Mouse (Mus musculus) cerebellum, adult 11 months (tissue): ENCODE measurements at regions not wholly inside any gene's neighbourhood (a gene's known extent, or its start where the extent isn't known, plus 50 kb on each side); places are given as distances from the start of the nearest gene placed in this dataset.

Experiments used
- DNase-seq: peaks from one replicate; pipeline ENCODE4 v3.0.0; 2022

DNA sequence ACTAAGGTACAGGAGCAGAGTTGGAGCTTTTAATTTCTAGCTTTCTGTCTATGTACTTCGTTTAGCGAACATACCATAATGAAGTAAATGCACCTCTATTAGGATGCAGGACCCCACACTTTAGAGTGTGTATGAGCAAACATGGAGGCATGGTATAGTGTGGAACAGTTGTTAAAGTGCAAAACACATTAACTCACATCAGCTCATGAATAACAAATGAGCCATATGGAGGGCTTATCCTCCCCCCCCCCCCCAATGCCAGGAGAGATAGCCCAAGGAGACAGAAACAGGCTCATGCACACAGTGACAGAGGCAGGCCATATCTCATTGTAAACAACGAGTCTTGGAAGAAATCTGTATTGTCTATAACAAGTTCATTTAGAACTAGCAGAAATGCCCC is 270.9 kb upstream of the Sall1 start:
- no peak for DNase-seq

GRCm38 (mm10) chr8:89310696-89311214 is 266.8 kb upstream of the Sall1 start:
- DNase-seq = no peak

DNA sequence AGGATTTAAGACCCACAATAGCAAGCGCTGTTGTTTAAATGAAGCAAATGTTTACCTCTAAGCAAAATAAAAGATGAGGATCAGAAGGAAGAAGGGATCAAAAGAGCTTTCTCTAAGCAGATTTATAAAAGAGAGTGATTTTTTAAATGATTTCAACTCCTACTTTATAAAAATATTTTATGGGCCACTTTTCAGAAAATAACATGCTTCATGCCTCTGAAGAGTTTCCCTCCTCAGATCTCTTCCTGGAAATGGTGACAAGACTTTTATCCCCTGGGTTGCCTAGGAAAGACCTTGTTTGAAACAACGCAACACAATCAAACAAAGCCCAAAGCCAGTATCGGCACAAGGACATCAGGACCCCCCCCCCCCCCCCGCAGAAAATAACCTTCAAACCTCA is 265.6 kb upstream of the Sall1 start:
- DNase-seq = no peak

- no peak for DNase-seq
Measured at GRCm38 (mm10) chr8:89308950-89309349, 265.0 kb upstream of the Sall1 start.

GRCm38 (mm10) chr8:89308532-89308931 is 264.6 kb upstream of the Sall1 start:
- no peak for DNase-seq

GRCm38 (mm10) chr8:89307601-89308000 is 263.6 kb upstream of the Sall1 start:
- no peak for DNase-seq

- DNase-seq = no peak
Measured at GRCm38 (mm10) chr8:89307085-89307484, 263.1 kb upstream of the Sall1 start.

GRCm38 (mm10) chr8:89304116-89304515 is 260.2 kb upstream of the Sall1 start:
- DNase-seq = no peak

GRCm38 (mm10) chr8:89303326-89303725 is 259.4 kb upstream of the Sall1 start:
- DNase-seq = no peak

DNA sequence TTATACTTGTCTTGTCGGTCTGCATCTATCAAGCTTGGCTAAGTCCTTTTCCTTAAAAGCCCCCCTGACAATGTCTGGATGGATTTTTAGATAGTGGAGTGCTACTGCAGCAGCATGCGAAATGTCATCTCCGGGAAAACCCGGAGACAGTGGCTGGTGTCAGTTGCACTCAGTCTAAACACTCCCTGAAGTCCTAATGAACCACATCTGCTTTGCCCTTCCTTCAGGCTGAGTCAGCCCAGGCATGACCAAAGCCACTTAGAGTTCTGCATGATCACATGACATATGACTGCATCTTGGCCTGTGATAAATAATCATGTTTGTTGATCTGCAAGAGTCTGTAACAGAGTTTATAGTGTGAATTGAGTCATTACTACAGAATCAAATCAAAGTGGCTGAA is 255.7 kb upstream of the Sall1 start:
- DNase-seq = no peak

DNA sequence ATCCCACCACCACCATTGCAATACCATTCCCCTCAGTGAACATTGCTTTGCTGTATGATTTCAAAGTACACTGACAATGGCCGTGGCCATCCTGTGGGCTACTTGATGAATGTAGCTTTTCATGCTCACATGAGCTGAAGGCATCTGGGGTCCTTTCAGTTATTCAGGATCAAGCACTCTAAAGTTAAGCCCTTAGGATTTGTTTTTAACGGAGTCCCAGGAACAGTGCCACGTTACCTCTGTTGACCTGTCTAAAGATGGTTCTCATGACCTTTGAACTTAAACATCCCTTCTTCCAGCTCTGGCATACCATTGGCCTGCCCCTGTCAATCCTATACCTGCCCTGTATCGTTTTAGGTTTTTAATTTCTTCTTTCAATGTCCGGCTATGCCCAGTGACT is 251.7 kb upstream of the Sall1 start:
- no peak for DNase-seq

DNA sequence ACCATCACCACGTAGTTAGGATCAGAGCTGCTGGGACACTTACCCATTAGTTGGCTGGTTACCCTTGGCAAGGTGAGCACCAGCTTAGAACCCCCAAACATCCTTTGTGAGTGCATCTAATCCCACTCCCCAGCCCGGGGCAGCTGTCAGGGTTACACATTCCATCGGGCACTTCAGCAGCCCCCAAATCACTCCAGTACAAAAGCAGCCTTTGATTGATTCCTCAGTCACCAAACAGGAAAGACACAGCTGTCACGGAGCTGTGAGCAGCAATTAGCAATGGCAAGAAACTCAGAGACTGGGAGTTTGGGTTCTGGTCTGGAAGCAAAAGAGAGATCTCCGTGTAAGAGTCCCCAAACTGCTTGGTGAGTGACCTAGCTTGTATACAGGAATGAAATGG is 245.1 kb upstream of the Sall1 start:
- DNase-seq = no peak

DNA sequence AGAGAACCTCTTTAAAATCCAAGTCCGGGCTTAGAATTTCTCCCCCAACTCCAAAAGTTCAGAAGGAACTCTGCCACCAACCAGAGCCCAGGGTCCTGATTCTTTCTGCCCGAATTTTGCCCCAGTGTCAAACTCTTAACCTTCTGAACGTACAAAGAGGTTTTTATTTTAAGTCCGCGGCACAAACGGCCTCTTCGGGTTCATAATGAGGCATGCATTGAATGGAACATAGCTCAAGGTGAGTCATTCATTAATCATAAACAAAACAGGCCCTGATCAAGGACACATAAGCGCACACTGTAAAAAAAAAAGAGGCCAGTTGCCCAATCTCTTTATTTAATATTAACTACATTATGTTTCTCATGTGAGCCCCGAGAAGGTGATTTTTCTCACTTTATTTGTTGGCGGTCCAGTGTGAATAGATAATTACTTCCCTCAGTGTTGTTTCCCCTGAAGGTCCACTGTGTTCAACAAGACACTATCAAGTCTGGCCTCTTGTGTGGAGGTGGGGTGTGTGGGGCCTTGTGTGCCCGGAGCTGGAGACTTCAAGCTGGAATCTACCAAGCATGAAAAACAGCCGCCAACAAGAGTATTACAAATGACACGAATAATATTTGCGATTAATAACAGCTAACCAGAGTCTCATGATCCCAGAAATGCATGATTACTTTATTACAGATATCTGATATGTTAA is 241.1 kb upstream of the Sall1 start:
- DNase-seq = no peak

DNA sequence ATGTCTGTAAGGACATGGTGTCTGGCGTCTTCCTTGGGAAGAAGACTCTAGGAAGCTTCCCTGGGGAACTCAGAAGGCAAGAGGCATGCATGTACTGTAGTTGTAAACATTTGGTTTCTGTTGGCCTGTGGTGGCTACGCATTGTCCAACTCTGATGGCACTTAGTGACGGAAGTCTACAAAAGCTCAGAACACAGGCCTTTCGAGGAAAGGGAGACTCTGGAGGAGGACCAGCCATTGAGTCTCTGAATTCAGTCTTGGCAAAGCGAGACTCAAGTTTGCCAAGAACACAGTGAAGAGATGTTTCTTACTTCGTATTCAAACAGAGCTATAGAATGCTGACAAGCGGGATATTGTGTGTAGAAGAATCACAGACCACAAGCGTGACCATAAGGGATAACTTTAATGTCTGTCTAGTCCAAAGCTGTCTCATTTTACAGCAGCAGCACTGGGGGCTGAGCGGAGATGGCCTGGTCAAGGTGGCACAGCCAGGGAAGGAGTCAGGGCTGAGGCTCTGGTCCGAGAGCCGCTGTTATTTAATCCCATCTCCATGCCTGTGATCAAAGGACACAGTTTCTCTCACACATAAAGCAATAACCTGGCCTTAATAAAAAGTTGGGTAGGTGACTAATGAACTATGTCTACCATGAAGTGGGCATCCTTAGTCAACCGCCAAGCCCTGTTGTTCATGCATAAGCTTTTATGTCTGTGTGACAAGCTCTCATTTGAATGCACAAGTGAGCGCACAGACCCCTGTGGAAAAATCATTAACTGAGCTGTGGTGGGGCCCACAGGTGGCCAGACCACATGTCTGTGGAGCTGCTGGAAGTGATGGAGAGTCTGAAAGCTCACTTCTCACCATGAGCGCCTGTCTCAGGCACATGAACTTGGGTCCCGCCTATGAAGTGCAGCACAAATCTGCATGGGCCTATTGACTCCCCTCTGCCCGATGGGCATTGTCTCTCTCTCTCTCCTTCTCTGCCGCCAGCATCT is 239.4 kb upstream of the Sall1 start:
- no peak for DNase-seq

GRCm38 (mm10) chr8:89279844-89280243 is 235.9 kb upstream of the Sall1 start:
- no peak for DNase-seq

- DNase-seq = no peak
Measured at GRCm38 (mm10) chr8:89279142-89279541, 235.2 kb upstream of the Sall1 start.

- no peak for DNase-seq
Measured at GRCm38 (mm10) chr8:89273276-89273675, 229.3 kb upstream of the Sall1 start.

DNA sequence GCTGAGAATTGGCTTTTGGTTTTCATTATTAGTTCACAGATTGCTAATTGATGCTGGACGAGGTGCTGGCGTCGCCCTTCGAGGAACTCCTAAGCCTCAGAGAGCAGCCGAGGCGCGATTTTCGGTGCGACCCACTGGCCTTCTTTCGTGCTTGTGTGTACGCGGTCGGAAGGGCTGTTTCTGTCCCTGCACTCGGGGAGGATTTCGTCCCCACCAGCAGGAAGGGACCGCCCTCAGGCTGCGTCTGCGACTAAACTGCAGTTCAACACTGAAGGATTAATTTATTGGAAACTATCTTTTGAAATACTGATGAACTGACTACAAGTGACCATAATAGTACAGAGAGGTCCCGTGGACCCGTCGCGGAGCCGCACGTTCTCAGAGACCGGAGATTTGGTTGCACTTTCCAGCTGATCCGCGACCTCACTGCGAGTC is 228.4 kb upstream of the Sall1 start:
- DNase-seq = no peak

GRCm38 (mm10) chr8:89271381-89272355 is 227.7 kb upstream of the Sall1 start:
- peak; percentile 4 for DNase-seq

DNA sequence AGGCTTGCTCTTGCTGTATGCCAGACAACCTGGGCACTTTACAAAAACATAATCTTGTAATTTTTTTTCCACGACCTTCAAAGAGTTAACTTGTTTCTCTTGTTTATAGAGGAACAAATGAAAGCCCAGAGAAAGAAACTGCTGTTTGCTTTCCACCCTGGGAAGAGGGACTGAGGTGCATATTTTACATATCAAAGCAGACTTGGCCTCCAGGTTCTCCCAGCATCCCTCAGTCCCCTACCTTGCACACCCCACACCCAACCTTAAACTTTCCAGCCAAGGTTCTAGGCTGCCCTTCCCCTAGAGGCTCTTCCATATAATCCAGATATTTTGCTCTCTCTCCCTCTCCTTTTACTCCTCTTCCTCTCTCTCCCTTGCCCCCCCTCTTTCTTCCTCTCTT is 226.0 kb upstream of the Sall1 start:
- DNase-seq = no peak

DNA sequence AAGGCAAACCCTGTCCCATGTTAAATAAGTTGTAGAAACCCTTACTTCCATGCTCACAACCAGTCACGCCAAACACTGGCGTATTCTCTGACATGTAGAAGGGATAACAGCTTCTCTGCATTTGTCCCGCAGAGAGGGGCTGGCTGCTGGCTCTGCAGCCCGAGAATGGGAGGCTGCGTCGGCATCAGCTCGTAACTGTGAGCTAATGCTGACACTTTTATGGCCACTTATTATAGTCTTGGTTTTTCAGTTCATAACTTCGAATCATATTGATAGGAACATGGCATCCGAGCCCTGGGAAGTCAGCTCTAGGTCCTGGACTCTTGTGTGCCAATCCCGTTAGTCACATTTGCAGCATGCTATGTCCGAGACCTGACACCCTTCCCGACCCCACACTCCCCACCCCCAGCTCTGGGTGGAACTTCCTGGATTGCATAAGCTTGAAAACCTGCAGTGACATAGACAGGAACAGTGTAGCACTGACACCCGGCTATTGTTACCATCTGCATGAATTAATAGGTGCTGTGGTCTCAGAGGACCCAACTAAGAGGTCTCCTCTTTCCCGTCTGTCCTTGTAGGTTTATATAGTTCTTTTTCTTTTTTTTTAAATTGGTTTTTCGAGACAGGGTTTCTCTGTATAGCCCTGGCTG is 217.3 kb upstream of the Sall1 start:
- DNase-seq = no peak

GRCm38 (mm10) chr8:89259881-89260280 is 215.9 kb upstream of the Sall1 start:
- DNase-seq = no peak
